Comparison of ENCODE assay signal across 11 mouse cellular contexts in genomic region chr19:42850444-42850843, GRCm38 (mm10).
"Had no signal": no experiment of that assay in that cellular context is flagged by ENCODE, and none has a peak within 500 bp of the region (broad histone marks: within the 10 kb centered on the region; RNA-seq: fewer than 3 reads in every experiment).

No protein-coding gene starts in this region.

- H3K4me2 ChIP-seq: limb, embryonic 13.5 days; midbrain, embryonic 13.5 days had no signal

- H3K9ac ChIP-seq: limb, embryonic 13.5 days; liver, embryonic 14.5 days; midbrain, embryonic 13.5 days had no signal

- H3K4me3 ChIP-seq: layer of hippocampus, adult 2 months; limb, embryonic 13.5 days; midbrain, embryonic 13.5 days had no signal

- H3K27ac ChIP-seq: kidney, postnatal 0 days; layer of hippocampus, adult 2 months; limb, embryonic 13.5 days; liver, embryonic 14.5 days; midbrain, embryonic 13.5 days had no signal

- H3K27me3 ChIP-seq: limb, embryonic 13.5 days; midbrain, embryonic 13.5 days had no signal

- H3K36me3 ChIP-seq: limb, embryonic 13.5 days; midbrain, embryonic 13.5 days had no signal

- H3K9me3 ChIP-seq: midbrain, embryonic 13.5 days had no signal

- H3K4me1 ChIP-seq: midbrain, embryonic 13.5 days had no signal

- ATAC-seq: midbrain, embryonic 13.5 days had no signal

- DNase-seq: kidney, adult 11 months; kidney, adult 9 months; kidney, postnatal 36 days; lung, adult 18-20 months; right cerebral cortex, postnatal 14 days; thymus, postnatal 36 days had no signal
